Mouse (Mus musculus) heart, adult 8-10 months (tissue): ENCODE results near the gene Gab1. TPM values are rescaled to one million over a fixed set of nuclear protein-coding genes. Genes with fewer than 3 reads are reported as not detected.

ENCODE experiments used
- DNase-seq: peaks from one replicate; pipeline ENCODE4 v3.0.0; 2022; ENCODE audit warnings: low spot score
- total RNA-seq, 4 experiments: library from RNA; stranded (reverse); gene quantifications; 2 replicates each; pipeline ENCODE4 v1.2.4; 2022

Gab1 gene
- total RNA-seq: 10 to 100 TPM; 33.6 to 43.1 (median 40.6) TPM

DNA sequence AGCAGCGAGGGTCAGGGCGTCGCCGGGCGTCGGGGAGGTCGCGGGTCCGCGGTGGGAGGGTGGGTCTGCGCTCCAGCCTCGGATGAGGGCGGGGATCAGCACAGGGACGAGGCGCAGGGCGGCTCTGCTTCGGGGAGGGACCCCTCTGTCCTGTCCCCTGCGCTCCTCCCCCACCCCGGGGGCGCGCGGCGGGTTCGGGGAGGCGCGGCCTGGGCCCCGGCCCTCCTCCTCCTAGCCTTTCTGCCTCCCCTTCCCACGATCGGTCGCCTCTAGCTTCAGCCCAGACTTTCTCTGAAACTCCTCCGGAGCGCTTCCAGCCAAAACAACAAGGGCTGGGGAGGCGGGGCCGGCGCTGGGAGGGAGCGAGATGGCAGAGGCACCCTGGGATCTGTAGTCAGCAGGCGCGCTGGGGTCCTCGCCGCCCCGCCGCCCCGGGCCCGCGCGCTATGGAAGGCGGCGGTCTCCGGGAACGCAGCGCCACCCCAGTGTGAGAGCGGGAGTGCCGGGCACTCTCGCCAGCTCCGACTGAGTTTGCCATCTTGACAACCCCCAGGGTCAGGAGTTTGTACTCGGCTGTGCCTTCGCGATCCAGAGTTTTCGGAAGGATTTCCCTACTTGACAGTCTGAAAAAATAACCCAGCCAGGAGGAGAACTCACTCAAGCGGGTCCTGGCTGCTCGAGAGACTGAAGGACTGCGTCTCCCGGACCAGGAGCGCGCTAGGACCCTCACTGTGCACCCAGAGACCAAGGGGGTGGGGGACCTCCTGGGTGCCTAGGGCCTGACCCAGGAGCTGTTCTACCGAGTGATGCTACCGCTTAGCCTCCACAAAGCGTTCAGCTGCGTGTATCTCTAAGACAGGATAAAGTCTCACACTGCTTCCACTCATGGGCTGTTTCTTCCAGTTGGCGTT is at the start of gene Gab1:
Gab1 (minus strand) TSS at position 324 of the 911 bp plus-strand sequence.
- peak; percentile 90 for DNase-seq

DNA sequence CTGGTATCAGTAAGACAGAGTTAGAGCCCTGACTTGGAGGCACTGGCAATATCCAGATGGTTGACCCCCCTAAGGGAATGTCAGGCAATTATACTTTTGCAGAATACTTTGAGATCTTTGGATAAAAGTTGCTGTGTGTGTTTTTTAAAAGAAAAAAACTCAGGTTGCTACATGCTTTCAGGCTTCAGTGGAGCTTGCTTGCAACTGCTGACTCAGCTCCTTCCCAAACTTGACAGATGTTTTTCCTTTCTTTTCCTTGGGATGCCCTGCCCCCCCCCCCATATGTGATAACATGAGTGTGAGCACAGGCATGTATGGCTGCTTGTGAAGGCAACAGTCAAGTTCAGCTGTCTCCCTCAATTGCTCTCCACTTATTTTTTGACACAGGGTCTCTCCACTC is 48.5 kb upstream of the Gab1 start:
- no peak for DNase-seq

DNA sequence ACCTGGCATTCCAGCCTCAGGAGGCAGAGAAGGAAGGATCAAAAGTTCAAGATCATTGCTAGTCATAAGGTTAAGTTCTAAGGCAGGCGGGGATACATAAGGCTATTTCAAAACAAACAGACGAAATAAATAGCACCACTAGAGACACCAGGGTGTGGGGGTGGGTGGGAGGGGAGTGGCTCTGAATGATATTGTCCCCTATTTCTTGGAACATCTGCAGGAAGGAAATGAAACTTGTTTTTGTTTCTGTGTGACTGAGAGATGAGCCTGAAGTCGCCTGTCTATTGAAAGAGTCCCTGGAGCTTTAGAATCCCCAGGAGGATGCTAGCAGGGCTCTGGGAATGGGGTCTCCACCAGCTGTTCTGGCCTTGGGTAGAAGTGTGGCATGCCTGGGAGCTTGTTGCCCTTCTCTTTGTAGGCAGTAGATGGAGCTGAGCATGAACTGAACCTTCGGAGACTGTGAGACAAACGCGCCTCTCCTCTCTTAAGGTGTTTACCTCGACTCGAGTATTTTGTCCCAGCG is 43.5 kb upstream of the Gab1 start:
- no peak for DNase-seq

DNA sequence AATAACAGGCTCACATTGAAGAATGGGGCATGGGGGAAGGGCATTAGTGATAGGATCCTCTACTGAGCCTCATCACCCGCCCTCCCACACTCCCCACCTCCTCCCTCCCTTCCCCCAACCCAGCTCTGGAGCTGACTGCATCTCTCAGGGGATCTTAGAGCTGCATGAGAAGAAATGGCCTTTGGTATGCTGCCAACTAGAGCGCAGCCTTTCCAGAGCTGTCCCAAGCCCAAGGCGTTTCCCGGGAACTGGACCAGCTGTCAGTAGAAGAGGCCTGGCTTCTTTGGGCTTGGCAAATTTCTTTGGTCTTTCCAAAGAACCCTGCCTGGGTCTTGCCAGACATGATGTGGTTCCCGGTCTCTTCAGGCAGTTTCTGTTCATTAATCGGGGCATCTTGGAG is 42.3 kb upstream of the Gab1 start:
- peak; percentile 79 for DNase-seq

DNA sequence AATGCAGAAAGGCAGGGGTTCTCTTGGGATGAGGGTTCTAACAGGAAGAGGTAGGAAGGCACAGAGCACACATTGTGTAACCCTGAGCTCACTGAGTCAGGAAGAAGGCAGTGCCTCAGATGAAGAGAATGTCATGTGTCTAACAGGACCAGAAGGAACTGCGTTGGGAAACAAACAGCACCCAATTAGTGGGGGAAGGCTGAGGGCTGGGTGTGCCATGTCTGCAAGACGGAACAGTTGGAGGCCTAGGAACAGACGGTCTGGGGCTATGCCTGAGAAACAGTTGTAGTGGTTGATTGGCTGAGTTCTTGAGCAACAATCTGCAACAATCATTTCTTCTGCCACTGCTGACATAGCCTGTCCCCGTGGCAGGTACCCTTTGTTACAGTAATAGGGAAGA is 38.8 kb upstream of the Gab1 start:
- DNase-seq: no peak

DNA sequence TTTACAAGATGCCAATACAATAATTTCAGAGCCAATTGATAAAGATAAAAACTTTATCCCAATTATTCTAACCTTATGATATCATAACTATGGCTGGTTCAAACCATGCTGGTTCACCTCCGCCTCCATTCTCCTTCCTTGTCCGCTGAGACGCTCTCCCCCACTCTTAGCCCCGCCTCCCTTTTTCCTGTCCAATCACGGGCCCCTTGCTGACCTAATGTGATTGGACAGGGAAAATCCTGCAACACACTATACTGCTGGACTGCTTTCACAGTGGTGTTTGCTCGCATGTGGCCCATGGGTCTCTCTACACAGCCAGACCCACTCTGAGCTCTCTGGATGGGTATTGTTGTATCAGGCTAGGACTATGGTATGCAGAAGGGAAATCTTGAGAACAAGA is 38.2 kb upstream of the Gab1 start:
- DNase-seq: no peak

DNA sequence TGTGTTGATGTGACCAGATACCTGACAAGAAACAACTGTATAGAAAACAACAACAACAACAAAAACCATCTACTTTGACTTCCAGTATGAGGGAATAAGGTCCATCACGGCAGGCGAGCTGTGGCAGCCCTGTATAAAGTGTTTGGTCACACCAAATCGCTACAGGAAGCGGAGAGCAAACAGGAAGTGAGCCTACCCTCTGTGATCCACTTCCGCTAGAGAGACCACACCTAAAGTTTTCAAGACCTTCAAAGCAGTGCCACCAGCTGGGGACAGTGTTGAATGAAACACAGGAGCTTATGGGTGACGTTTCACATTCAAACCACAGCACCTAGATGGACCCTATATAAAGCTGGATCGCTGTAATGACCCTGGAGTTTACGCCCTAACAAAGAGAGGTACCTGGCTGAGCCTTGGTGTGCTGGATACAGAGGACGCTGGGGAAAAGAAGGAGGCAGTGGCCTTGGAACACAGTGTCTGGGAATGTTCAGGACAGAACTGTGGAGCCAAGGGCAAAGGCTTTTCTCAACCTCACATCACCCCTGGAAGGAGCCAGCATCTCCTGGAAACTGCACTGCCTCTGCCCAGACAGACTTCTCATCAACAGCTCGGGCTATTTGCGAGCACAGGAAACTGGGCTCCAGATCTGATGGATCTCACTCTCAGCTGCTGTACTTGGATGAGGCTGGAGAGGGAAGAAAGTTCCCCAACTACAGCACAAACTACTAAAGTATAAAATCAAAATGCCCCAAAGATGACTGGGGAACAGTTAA is 36.3 kb upstream of the Gab1 start:
- peak; percentile 25 for DNase-seq

DNA sequence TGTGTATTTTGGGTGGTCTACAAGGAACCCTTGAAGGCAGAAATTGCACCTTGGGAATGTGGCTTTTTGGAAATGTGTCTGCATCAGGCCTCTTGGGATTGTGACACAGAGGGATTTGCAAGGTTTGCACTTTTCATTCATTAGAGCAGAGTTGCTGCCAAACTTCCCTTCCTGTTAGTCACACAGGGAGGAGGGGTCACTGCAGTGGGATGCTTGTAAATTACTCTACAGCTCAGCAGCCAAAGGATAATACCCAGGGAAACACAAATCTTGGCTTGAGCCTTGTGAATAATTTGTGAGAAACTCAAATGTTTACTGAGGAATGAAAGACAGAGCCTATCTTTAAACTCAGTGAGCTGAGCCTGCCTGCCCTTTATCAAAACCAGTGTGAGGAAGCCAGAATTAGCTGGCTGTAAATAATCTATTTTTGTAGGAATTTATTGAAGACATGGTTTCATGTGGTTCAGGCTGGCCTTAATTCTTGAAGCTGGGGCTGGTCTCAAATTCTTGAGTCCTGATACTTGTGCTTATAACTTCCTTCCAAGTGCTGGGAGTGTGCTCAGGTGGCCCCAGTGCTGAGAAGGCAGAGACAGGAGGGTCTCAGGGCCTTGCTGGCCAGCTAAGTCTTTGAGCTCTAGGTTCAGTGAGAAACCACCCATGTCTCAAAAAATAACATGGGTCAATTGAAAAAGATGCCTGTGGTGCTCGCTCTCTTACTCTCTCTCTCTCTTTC is 32.9 kb upstream of the Gab1 start:
- peak; percentile 69 for DNase-seq

DNA sequence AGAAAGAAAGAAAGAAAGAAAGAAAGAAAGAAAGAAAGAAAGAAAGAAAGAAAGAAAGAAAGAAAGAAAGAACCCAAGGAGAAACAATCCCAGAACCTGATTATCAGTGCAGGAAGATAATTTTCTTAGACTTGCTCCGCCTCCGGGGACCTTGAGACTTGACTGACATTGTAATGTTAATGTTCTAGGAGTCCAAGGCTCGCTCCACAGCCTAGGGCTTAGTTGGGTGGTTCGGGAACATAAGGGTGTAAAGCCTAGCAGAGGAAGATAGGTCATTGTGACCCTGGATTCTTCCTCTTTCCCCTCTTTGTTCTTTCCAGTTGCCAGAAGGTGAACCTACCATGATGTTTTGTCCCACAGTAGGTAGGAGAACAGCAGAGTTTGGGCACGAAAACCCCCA is 31.1 kb upstream of the Gab1 start:
- DNase-seq: no peak

DNA sequence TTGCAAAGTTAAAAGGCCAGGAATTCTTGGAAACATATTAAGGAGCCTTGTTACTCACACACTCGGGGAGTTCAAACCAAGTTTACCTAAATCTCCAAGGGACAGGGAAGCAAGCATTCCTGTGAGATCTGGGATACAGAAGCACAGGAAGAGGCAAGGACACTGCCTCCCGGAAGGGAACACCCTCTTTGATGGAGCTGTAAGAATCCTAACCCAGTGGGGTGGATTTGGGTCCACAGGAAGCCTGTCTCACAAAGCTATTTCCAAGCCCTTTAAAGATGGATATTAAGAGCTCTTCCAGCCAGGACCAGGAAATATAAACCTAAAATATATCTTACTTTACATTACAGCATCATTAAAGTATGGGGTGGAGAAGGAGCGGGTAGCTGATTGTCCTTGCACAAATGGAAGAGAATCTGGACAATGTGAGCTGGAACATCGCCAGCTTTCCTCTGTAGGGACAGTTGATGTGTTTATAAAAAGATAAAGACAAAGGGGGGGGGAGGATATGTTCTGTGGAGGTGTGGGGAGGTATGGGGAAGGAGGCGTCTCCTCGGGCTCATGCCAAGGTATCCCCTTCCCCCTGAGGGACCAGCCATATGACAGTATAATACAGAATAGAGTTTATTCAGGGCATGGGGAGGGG is 28.1 kb upstream of the Gab1 start:
- DNase-seq: peak; percentile 49

DNA sequence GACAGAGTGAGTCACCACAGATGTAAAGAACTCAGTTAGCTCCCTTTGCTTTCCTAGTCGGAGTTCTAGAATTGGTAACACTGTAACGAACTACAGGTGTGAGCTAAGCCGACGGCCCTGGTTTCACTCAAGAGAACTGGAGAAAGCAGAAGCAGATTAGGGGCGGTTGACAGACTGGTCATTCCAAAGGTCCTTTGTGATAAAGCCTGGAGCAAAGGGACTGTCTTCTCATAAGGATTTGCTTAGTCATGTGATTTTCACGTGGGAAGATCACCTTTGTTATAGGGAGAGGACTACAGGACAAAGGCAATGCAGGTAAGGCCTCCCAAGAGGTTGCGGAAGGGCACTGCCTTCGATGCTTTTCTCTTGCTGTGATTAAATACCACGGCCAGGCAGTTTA is 22.0 kb upstream of the Gab1 start:
- DNase-seq: no peak

DNA sequence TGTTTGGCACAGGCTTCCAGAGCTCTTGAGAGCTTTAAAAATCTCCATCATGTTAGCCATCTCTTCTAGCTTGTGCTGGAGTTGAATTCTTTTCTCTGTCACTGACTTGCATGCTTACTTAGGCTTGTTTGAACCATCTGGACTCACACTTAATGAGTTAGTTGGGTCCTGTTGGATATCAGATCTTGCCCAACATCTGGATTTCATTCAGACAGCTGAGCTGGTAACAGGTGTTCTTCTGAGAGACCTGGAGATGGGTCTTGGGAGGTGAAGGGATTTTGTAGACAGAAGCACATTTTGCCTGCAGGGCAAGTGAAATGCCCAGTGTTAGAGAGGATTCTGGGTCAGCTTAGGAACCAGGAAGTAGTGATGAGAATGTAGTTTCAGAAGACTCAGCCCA is 19.0 kb upstream of the Gab1 start:
- DNase-seq: no peak

DNA sequence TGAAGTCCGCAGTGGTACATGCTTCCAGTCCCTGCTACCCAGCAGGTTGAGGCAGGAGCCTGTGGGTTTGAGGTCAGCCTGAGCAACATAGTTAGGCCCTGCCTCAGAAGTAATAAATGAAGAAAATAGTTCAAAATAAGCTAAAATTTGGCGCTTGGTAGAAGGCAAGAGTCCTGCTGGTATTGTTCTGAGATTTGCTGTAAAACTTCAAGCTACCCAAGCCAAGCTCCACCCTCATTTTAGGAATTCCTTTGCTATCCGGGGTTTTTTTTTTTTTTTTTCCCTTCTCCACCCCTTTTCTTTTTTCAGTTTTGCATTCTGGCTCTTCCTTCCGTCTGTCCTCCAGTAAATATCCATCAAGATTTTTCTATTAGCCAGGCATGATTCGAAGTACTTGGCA is 15.7 kb upstream of the Gab1 start:
- DNase-seq: no peak

DNA sequence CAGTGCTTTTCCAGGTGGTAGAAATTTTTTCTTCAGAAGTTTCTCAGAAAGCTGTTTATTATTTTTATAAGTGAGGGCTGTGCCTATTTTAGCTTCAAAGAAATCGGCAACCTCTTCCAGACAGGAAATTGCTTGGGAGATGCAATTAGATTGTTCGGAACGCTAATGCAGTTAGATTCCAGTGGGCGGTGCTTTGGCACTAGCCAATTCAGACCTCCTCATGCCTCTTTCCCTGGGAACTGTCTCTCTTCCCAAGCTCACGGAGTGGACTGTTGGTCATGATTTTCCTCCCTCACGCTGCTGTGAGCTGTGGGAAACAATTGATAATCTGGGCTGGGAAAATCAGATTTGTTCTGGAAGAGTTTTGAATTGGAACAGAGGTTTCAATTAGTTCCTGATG is 15.1 kb upstream of the Gab1 start:
- DNase-seq: peak; percentile 56

DNA sequence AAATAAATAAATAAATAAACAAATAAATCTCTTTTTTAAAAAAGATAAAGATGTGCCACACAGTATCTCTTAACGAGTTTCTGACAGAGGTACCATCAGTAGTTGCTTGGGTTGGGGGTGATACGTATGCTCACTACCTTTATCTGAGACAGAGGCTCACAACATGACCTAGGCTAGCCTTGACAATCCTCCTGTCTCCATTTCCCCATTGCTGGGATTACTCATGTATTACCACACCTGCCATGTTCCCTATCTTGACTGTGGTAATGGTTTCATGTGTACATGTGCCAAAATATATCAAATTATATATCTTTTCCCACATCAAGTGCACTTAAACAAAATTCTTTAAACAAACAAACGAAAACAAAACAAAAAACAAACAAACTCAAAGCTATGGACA is 14.2 kb upstream of the Gab1 start:
- no peak for DNase-seq

DNA sequence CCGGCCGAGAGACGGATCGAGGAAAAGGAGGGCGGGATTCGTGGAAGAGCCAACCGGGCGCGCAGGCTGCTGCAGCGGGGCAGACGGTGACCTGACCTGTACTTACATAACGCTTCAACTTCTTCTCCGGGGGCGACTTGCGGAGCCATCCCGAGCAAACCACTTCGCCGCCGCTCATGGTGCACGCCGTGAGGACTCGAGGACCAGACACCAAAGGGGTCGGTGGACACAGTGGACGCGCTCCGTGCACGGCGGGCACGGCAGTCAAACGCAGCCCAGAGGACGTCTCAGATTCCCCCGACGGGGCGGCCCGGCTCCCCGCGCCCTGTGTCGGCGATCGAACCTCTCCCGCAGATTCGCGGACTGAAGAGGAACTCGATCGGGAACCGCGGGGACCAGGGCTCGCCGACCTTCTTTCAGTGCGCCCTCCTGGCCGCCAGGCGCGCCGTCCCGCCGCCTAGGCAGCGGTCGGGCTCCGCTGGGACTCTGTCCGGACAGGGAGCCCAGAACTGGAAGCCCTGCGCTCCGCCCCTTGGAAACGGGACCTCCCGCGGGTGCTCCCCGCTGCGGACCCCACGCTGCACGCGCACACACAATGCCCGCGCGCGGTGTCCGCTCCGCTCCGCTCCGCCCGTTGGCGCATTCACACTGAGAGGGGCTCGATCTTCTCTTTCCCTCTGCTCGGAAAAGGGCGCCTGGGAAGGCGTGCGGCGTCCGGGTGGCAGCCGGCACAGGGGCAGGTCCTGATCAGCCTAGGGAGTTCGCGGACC is 708 bp downstream of the Gab1 start:
- peak; percentile 70 for DNase-seq

DNA sequence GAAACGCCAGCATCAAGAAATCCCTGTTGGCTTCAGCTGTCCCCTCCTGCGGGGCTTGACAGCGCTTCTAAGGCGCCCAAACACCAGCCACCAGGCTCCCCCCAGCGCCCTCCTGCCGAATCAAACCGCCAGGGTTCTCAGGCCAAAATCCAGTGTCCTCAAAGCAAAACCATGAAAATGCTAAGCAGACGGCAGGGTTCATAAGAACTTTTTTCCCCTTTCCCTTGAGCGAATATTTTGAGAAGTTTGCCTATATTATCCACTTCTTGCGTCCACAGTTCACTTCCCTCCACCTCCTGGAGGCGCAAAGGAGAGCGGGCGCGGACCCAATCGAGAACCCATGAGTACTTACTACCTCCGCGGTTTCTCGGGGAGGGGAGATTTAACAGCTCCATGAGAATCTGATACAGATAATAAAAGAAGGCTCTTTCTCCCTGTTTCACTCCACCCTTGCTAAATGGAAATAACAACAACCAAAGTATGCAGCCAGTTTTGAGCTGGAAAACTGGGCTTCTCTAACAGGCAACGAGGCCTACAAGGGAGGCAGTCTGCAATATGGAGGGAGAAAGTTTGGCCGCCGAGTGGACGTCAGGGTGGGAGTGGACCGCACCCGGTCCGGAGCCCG is 1.4 kb downstream of the Gab1 start:
- peak; percentile 73 for DNase-seq

DNA sequence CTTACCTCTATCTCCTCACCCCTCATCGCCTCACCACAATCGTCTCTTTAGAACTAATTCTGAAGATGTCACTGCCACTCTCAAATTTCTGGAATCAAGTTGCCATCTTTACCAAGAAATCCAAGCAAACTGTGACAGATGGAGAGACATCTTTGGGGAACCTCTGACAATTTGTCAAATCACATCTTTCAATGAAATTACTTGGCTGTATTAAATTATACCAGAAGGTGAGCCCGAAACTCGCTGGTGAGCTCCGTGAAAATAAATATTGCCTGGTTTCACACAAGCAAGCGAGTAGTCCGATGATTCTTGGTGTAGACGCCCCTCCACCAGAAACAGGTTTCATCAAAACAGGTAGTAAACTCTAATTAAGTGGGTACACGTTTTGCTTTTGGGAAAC is 2.2 kb downstream of the Gab1 start:
- DNase-seq: no peak

DNA sequence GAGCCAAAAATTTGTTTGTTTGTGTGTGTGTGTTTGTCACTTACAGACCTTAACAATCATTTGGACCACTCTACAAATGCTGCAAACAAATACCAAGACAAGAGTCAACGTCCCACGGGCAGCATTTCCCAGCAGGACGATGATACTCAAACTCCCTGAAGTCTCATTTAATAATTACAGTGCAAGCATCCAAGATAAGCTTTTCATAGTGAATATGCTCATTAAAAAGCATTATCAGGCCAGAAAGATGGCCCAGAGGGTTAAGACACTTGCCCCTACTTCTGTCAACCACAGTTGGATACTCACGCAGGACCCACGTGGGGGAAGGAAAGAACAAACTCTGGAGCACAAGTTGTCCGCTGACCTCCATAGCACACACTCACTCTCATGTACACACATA is 4.8 kb downstream of the Gab1 start:
- no peak for DNase-seq

DNA sequence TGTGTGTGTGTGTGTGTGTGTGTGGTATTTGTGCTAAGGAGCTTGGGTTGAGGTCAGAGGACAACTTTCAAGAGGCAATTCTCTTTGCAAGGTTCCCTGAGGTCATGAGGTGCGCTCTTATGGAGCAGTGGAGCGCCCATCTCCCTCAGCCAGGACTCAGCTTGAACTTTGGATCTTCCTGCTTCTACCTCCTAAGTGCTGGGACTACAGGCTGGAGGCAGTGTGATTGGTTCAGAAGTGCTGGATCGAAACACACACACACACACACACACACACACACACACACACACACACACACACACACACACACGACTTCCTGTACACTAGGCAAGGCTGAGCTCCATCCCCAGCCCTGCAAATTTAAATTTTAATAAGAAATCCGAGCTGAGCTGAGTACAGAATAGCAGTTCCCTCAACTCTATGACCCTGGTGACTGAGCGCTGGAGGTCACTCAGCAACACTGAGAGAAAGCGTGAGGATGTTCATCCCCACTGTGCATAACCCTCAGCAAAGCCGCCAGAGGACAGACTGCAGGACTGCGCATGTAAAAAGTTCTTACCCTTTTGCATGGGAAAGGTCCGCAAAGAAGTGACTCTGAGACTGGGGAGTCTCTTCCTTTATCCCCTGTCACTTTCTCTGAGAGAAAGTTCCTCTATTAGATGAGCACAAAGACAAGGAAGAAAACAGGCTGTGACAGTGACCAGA is 6.4 kb downstream of the Gab1 start:
- no peak for DNase-seq
